Mouse (Mus musculus) liver, embryonic 14.5 days (tissue): ENCODE measurements around the gene Ncapg2.

ENCODE experiments used
- CTCF ChIP-seq: IDR thresholded peaks from 2 replicates; pipeline ENCODE4 v1.5.1; 2016; ENCODE audit warnings: antibody characterized with exemption, low read depth, control low read depth
- EP300 ChIP-seq: IDR thresholded peaks from 2 replicates; pipeline ENCODE4 v1.6.1; 2016; ENCODE audit warnings: antibody characterized with exemption, low read depth

- TF ChIP-seq CTCF: no peak
- no peak for TF ChIP-seq EP300
Measured at GRCm38 (mm10) chr12:116469096-116469495, 63.9 kb downstream of the Ncapg2 start.
